Mouse (Mus musculus) heart, embryonic 10.5 days (tissue): ENCODE measurements around the gene Asb15. TPM values are rescaled to one million over a fixed set of nuclear protein-coding genes. Genes with fewer than 3 reads are reported as not detected.
A peak's percentile ranks its signal among the peaks of the same experiment; 100 is the strongest.

Experiments used
- DNase-seq: peaks from one replicate; pipeline ENCODE4 v3.0.0-alpha.2; 2017; ENCODE audit warnings: low spot score
- H3K27ac ChIP-seq: fragments of 300-500 bp; sonication (generic); 2 replicates; pipeline ENCODE4 v1.5.1; 2016; ENCODE audit warnings: mild to moderate bottlenecking
- H3K27me3 ChIP-seq: fragments of 300-500 bp; sonication (generic); 2 replicates; pipeline ENCODE4 v1.6.1; 2016; ENCODE audit warnings: mild to moderate bottlenecking; ENCODE audit not compliant: poor library complexity, insufficient read depth, severe bottlenecking
- H3K36me3 ChIP-seq: fragments of 300-500 bp; sonication (generic); 2 replicates; pipeline ENCODE4 v1.6.1; 2016; ENCODE audit warnings: mild to moderate bottlenecking, moderate library complexity
- H3K4me1 ChIP-seq: fragments of 300-500 bp; sonication (generic); 2 replicates; pipeline ENCODE4 v1.6.1; 2016; ENCODE audit warnings: mild to moderate bottlenecking
- H3K4me3 ChIP-seq: fragments of 300-500 bp; sonication (generic); 2 replicates; pipeline ENCODE4 v1.5.1; 2016; ENCODE audit warnings: mild to moderate bottlenecking, moderate library complexity
- H3K9me3 ChIP-seq: fragments of 300-500 bp; sonication (generic); 2 replicates; pipeline ENCODE4 v1.6.1; 2016; ENCODE audit warnings: mild to moderate bottlenecking, moderate library complexity
- WGBS: fragments of 180-500 bp; shearing (Covaris S2); methylation state at CpG from one replicate; pipeline ENCODE4 v1.1.7; 2016; 5-methylcytosine and 5-hydroxymethylcytosine counted together
- polyA plus RNA-seq: library from polyadenylated mRNA; unstranded; fragments of >200 nt; fragmentation: Nextera tagmentation; extraction: Ambion mirVana; gene quantifications from 2 replicates; pipeline ENCODE4 v1.2.1, GENCODE M21; 2016

The Asb15 gene
- polyA plus RNA-seq, 1 experiment from 2014 or later, result not detected

- no peak for DNase-seq
Observed at GRCm38 (mm10) chr6:24540106-24540505, 12.2 kb downstream of the Asb15 start.

GRCm38 (mm10) chr6:24542393-24542792, 14.4 kb downstream of the Asb15 start:
- Histone ChIP-seq H3K9me3 (no peaks in the 10 kb centered on the region), H3K36me3 (no peaks in the 10 kb centered on the region), H3K27ac (no peak overlapping the region), H3K27me3 (no peaks in the 10 kb centered on the region), H3K4me1 (peaks cover 26% of the 10 kb centered on the region), H3K4me3 (no peak overlapping the region)
- DNase-seq, result peak; percentile 81

More at GRCm38 (mm10) chr6:24540106-24540505, 12.2 kb downstream of the Asb15 start:
- H3K4me1 ChIP-seq, result peaks cover 14% of the 10 kb centered on the region; the same call in 1 of the 2 replicates
- no peaks in the 10 kb centered on the region for H3K9me3 ChIP-seq
- 71% methylated on average over 4 of the region's 4 CpGs for WGBS
- H3K36me3 ChIP-seq, result no peaks in the 10 kb centered on the region
- no peak overlapping the region for H3K4me3 ChIP-seq
- H3K27ac ChIP-seq, result no peak overlapping the region
- H3K27me3 ChIP-seq, result no peaks in the 10 kb centered on the region

GRCm38 (mm10) chr6:24543119-24543591, 15.2 kb downstream of the Asb15 start:
- H3K4me1 ChIP-seq, result peaks cover 26% of the 10 kb centered on the region
- DNase-seq, result no peak
- no peak overlapping the region for H3K4me3 ChIP-seq
- H3K27me3 ChIP-seq, result no peaks in the 10 kb centered on the region
- no peaks in the 10 kb centered on the region for H3K9me3 ChIP-seq
- 48% methylated on average over 6 of the region's 6 CpGs for WGBS
- H3K27ac ChIP-seq, result peak overlapping the region; percentile 30; the same call in 1 of the 2 replicates
- no peaks in the 10 kb centered on the region for H3K36me3 ChIP-seq

- H3K27ac ChIP-seq, result no peak overlapping the region
- 19% methylated on average over 1 of the region's 1 CpGs for WGBS
- H3K9me3 ChIP-seq, result 0 out of 2 replicates have a peak, but pooled peaks cover 3% of the 10 kb centered on the region
- H3K27me3 ChIP-seq, result no peaks in the 10 kb centered on the region
- DNase-seq, result no peak
- H3K36me3 ChIP-seq, result no peaks in the 10 kb centered on the region
- no peak overlapping the region for H3K4me3 ChIP-seq
- peaks cover 26% of the 10 kb centered on the region for H3K4me1 ChIP-seq
Observed at GRCm38 (mm10) chr6:24546716-24547420, 18.9 kb downstream of the Asb15 start.

GRCm38 (mm10) chr6:24549801-24550200, 21.9 kb downstream of the Asb15 start:
- 63% methylated on average over 2 of the region's 2 CpGs for WGBS

GRCm38 (mm10) chr6:24552046-24552445, 24.1 kb downstream of the Asb15 start:
- Histone ChIP-seq H3K4me3 (no peak overlapping the region), H3K27ac (no peak overlapping the region), H3K36me3 (no peaks in the 10 kb centered on the region), H3K4me1 (peaks cover 20% of the 10 kb centered on the region), H3K27me3 (no peaks in the 10 kb centered on the region), H3K9me3 (0 out of 2 replicates have a peak, but pooled peaks cover 3% of the 10 kb centered on the region)
- 51% methylated on average over 7 of the region's 7 CpGs for whole genome bisulfite sequencing
- no peak for DNase-seq

More at GRCm38 (mm10) chr6:24549801-24550200, 21.9 kb downstream of the Asb15 start:
- no peak for DNase-seq
- Histone ChIP-seq H3K27ac (no peak overlapping the region), H3K27me3 (no peaks in the 10 kb centered on the region), H3K4me1 (peaks cover 21% of the 10 kb centered on the region), H3K9me3 (0 out of 2 replicates have a peak, but pooled peaks cover 3% of the 10 kb centered on the region), H3K4me3 (no peak overlapping the region), H3K36me3 (no peaks in the 10 kb centered on the region)

GRCm38 (mm10) chr6:24554427-24555086, 26.6 kb downstream of the Asb15 start:
- Histone ChIP-seq H3K27me3 (no peaks in the 10 kb centered on the region), H3K36me3 (no peaks in the 10 kb centered on the region), H3K9me3 (no peaks in the 10 kb centered on the region), H3K4me3 (no peak overlapping the region), H3K27ac (no peak overlapping the region), H3K4me1 (peaks cover 20% of the 10 kb centered on the region)
- 73% methylated on average over 11 of the region's 11 CpGs for WGBS
- no peak for DNase-seq

GRCm38 (mm10) chr6:24555488-24555887, 27.5 kb downstream of the Asb15 start:
- peaks cover 20% of the 10 kb centered on the region for H3K4me1 ChIP-seq
- H3K36me3 ChIP-seq, result no peaks in the 10 kb centered on the region
- 59% methylated on average over 2 of the region's 2 CpGs for WGBS
- no peaks in the 10 kb centered on the region for H3K27me3 ChIP-seq
- DNase-seq, result no peak
- no peaks in the 10 kb centered on the region for H3K9me3 ChIP-seq
- no peak overlapping the region for H3K4me3 ChIP-seq
- H3K27ac ChIP-seq, result no peak overlapping the region

GRCm38 (mm10) chr6:24564081-24564480, 36.1 kb downstream of the Asb15 start:
- no peak overlapping the region for H3K27ac ChIP-seq
- no peaks in the 10 kb centered on the region for H3K27me3 ChIP-seq
- no peak for DNase-seq
- H3K9me3 ChIP-seq, result no peaks in the 10 kb centered on the region
- H3K36me3 ChIP-seq, result no peaks in the 10 kb centered on the region
- WGBS, result 66% methylated on average over 9 of the region's 9 CpGs
- H3K4me1 ChIP-seq, result no peaks in the 10 kb centered on the region
- no peak overlapping the region for H3K4me3 ChIP-seq

- H3K36me3 ChIP-seq, result no peaks in the 10 kb centered on the region
- 84% methylated on average over 1 of the region's 1 CpGs for WGBS
- H3K27ac ChIP-seq, result no peak overlapping the region
- H3K4me3 ChIP-seq, result no peak overlapping the region
- H3K9me3 ChIP-seq, result no peaks in the 10 kb centered on the region
- DNase-seq, result no peak
- H3K4me1 ChIP-seq, result peaks cover 4% of the 10 kb centered on the region; the same call in 1 of the 2 replicates
- no peaks in the 10 kb centered on the region for H3K27me3 ChIP-seq
Observed at GRCm38 (mm10) chr6:24564886-24565285, 36.9 kb downstream of the Asb15 start.

GRCm38 (mm10) chr6:24568963-24569362, 41.0 kb downstream of the Asb15 start:
- H3K27me3 ChIP-seq, result no peaks in the 10 kb centered on the region
- 81% methylated on average over 5 of the region's 5 CpGs for WGBS
- peaks cover 13% of the 10 kb centered on the region; the same call in 1 of the 2 replicates for H3K4me1 ChIP-seq
- H3K9me3 ChIP-seq, result no peaks in the 10 kb centered on the region
- no peak overlapping the region for H3K4me3 ChIP-seq
- H3K36me3 ChIP-seq, result peaks cover 2% of the 10 kb centered on the region; the same call in 1 of the 2 replicates
- DNase-seq, result no peak
- no peak overlapping the region for H3K27ac ChIP-seq

- Histone ChIP-seq H3K4me3 (no peak overlapping the region), H3K27ac (peak overlapping the region; percentile 52; the same call in 1 of the 2 replicates), H3K4me1 (peaks cover 13% of the 10 kb centered on the region; the same call in 1 of the 2 replicates), H3K9me3 (no peaks in the 10 kb centered on the region), H3K27me3 (no peaks in the 10 kb centered on the region), H3K36me3 (peaks cover 2% of the 10 kb centered on the region; the same call in 1 of the 2 replicates)
- no peak for DNase-seq
- 74% methylated on average over 1 of the region's 1 CpGs for WGBS
Observed at GRCm38 (mm10) chr6:24569711-24570110, 41.8 kb downstream of the Asb15 start.

- H3K4me3 ChIP-seq, result no peak overlapping the region
- peaks cover 13% of the 10 kb centered on the region; the same call in 1 of the 2 replicates for H3K4me1 ChIP-seq
- peaks cover 2% of the 10 kb centered on the region; the same call in 1 of the 2 replicates for H3K36me3 ChIP-seq
- 81% methylated on average over 11 of the region's 11 CpGs for WGBS
- no peak for DNase-seq
- no peaks in the 10 kb centered on the region for H3K9me3 ChIP-seq
- H3K27me3 ChIP-seq, result no peaks in the 10 kb centered on the region
- H3K27ac ChIP-seq, result no peak overlapping the region
Observed at GRCm38 (mm10) chr6:24570278-24570677, 42.3 kb downstream of the Asb15 start.
